Mouse (Mus musculus): ENCODE measurements around the gene Adam23.

GRCm38 (mm10) chr1:63518814-63519213 lies 73.1 kb downstream of the Adam23 start:
- TF ChIP-seq POLR2A (IDR thresholded peaks at IDR 0.05; ENCODE audit: borderline replicate concordance, extremely low read depth, insufficient read depth, insufficient read length, poor library complexity, severe bottlenecking) (no peak), CTCF (IDR thresholded peaks at IDR 0.05; ENCODE audit: borderline replicate concordance, extremely low read depth, insufficient read depth, insufficient read length) (no peak)

All from brain, embryonic 14.5 days (tissue).